Mouse (Mus musculus) neural tube, embryonic 11.5 days (tissue): ENCODE results near the gene Rtl5. TPM values are rescaled to one million over a fixed set of nuclear protein-coding genes. Genes with fewer than 3 reads are reported as not detected.

Experiments
- polyA plus RNA-seq: library from polyadenylated mRNA; unstranded; fragments of >200 nt; fragmentation: Nextera tagmentation; extraction: Ambion mirVana; gene quantifications from 2 replicates; pipeline ENCODE4 v1.2.1, GENCODE M21; 2014

Gene Rtl5
- polyA plus RNA-seq, 1 experiment from 2014 or later: 3.4 TPM

Other genes with a start within 250 kb of the Rtl5 start
- gene Nhsl2, start 221.9 kb downstream of the Rtl5 start, polyA plus RNA-seq: 11.0 and 11.6 TPM in 2 replicates
- 71.8 and 82.0 TPM in 2 replicates for gene Pin4, start 48.1 kb upstream of the Rtl5 start, polyA plus RNA-seq
- 18.1 and 19.0 TPM in 2 replicates for gene Ercc6l, start 85.8 kb upstream of the Rtl5 start, polyA plus RNA-seq
- 592 and 632 TPM in 2 replicates for gene Rps4x, start 118.1 kb upstream of the Rtl5 start, polyA plus RNA-seq
- 4.4 and 6.0 TPM in 2 replicates for gene Cited1, start 180.9 kb upstream of the Rtl5 start, polyA plus RNA-seq